Mouse (Mus musculus) thymus, postnatal 14 days (tissue): ENCODE measurements around the gene Slc39a11.
A peak's percentile ranks its signal among the peaks of the same experiment; 100 is the strongest.
"Not testable (repeated sequence)": the region's sequence is repeated elsewhere in the genome, so short reads cannot be mapped to it uniquely, and the experiment has no call there.

ENCODE experiments used
- DNase-seq: peaks from one replicate; pipeline ENCODE4 v3.0.0; 2021

Slc39a11 gene

DNA sequence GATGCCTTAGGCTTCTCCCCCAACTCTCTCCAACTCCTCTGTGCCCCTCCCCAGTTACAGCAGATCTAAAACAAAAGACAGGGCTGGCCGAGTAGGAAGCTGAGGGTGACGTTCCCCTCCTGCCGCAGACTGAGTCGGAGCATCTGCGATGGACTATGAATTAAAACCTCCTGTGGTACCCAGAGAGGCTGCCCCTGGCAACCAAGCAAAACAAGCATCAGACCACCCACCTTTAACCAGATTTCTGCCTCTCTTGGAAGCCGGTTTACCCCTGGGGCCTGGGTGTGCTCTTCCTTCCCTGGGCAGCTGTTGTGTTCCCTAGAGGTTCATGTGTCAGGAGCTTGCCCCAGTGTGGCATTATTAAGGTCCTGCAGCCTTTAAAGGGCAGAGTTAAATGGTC is 63.5 kb downstream of the Slc39a11 start:
- no peak for DNase-seq

DNA sequence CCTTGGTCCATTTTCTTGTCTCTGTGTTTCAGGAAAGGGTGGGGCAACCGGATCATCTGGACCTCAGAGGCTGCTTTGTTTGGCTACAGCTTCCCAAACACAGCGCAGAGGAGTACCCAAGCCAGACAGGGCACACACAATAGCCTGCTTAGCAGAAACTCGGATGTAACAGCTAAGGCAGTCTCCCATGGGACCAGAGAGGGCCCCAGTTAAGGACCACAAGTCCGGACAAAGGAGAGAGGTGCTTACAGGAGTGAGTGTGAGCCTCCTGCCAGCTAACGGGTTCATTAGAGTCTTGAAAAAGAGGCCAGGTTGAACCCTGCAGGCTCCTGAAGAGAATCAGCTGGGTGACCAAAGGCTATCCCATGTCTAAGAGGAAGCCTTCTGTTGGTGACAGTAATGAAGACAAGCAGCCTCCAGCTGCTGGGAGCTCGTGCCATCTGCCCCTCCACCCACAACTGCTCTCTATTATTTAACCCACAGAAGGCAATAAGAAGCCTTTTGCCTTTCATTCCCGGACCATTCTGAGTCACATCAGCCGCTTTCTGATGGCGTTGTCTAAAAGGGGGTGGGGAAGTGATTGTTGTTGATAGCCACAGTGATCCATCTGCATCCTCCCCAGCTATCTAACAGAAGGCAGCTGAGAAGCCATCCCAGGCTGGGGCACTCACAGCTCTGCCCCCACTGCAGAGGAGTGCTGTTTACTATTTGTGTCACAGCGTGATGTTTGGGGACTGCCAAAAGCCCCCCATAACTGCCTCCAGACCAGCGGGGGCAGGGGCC is 65.8 kb downstream of the Slc39a11 start:
- DNase-seq = no peak

DNA sequence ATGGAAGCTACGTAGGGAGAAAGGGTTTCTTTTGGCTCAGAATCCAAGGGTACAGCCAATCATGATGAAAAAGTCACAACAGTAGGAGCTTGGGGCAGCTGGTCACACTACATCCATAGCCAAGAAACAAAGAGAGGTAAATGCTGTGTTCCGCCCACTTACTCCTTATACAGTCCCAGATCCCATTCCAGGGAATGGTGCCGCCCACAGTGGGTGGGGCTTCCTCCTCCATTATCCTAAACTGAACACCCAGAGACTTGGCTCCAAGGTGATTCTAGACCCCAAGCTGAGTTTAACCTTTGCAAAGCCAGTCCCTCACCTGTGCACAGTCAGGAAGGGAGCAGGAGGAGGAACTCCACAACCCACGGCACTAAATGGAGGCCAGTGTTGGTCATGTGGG is 72.7 kb downstream of the Slc39a11 start:
- no peak for DNase-seq

DNA sequence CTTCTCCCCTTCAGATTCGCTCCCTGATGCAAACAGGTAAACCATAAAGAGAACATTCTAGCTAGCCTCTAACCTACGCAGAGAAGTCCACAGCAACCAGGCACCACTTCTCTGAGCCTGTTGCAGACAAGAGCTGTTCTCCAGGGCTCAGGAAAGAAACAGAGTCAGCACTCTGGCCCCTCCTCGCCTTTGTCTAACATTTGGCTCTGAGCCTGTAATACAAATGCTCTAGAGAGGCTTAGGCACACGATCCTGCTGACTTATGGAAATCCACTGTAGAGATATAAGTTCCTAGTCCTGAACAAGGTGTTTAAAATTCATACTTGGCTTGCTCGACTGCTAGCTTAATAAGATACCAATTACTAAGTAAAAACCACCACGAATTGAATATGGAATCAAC is 77.2 kb downstream of the Slc39a11 start:
- DNase-seq = no peak

DNA sequence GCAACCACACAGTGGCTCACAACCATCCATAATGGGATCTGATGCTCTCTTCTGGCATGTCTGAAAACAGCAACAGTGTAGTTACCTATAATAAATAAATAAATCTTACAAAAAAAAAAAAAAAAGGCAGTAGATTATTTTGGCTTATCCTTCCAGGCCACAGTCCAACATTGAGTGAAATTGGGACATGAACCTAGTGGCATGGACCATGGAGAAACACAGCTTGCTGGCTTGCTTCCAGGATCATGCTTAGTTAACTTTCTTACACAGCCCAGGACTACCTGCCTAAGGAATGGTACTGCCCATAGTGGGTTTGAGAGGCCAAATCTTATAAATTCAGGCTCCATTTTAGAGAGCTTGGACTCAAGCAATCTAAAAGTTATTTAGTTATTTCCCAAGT is 78.3 kb downstream of the Slc39a11 start:
- no peak for DNase-seq

DNA sequence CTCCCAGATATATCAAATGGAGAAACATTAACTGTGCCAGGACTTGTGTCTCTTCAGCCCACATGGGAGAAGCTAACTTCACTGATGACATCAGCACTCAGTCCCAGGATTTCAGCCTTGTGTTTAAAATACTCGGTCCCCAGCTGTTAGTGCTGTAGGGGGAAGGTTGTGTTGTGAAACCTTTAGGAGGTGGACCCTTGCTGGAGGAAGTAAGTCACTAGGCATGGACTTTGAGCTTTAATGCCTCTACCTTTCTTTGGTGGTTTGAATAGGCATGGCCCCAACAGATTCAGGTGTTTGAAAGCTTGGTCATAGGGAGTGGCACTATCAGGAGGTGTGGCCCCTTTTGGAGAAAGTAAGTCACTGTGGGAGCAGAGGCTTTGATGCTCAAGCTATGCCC is 80.9 kb downstream of the Slc39a11 start:
- no peak for DNase-seq

DNA sequence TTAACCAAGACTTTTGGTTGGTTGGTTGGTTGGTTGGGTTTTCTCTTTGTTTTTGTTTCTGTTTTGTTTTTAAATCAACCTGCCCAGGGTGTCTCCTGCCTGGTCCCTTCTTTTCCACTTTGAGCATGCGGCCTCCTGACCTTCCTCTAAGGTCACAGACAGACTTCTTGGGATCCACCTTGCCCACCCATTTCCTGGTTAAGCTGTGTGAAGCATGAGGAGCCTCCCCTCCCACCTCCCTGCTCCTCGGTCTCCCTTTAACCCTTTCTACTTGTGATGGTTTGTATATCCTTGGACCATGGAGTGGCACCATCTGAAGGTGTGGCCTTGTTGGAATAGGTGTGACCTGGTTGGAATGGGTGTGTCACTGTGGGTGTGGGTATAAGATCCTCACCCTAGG is 82.0 kb downstream of the Slc39a11 start:
- DNase-seq = not testable (repeated sequence)

DNA sequence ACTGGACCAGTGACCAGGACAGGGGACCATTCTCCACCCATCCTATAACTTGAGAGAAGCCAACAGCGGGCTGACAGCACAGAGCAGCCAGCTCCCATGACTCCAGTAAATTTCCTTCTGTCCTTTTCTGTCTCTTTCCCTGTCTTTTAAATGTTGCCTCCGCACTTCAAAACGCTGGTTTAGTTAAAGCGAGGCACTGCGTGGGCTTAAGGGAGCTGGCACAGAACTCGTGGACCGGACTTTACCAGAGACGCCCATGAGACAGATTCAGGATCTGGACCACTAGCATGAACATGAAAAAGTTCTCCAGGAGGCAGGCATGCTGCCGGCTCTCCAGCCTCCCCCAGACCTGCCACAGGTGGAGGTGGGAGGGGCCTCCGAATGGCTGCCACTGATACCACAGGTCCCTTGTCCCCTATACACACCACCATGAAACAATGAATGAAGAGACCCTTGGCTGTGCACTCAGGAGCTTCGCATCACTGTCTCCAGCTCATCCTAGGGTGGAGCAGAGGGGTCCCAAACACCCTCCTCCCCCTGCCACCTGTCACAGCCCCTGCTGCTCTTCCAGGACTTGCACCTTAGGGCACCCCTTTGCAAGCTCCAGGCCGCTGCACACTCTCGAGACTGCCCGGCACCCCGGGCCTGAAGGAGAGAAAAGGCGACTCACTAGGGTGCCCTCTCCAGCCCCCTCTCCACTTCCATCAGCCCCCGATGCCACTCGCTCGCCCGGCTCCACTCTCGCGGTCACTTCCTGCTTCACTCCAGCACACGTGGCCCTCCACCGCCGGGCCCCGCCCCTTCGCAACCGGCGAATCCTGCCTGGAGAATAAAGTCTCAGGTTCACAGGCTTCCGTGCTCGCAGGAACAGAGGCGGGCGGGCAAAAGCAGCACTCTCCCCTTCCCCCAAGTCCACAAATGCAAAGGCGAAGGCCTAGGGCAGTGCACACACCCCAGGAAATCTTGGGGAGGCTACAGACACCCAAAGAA is 84.6 kb downstream of the Slc39a11 start:
- DNase-seq = peak; percentile 90

DNA sequence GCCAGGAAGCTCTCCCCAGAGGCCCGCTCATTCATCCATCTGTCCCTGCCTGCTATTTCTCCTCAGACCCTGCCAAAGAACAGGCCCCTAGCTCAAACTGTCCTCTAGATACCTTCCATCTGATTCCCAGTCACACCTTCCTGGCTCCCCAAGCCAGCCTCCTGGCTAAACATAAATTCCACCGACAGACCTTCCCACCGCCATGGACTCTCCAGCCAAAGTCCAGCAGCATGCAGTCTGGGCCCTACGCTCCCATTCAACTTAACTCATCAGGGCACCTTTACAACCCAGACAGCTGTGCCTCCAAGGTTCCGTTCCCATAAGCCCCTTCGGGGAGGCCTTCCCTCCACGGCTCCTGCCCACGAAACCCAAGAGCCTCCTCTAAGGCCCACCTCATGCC is 87.6 kb downstream of the Slc39a11 start:
- DNase-seq = no peak

DNA sequence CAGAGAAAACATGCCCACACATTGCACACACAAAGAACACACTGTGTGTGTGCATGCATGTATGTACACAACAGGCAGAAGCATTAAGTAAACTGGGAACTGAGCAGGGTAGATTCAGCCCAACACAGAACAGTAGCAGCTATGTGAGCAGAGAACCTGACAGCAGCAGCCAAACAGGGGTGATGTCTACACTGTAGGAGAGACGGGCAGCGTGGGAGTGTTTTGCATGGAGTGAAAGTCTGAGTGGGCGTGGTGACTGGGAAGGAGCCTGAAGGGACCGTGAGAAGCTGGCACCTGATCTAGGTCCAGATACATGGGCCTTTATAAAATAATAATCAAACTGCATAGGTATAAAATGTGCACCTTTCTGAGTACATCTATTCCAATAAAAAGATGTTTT is 89.7 kb downstream of the Slc39a11 start:
- DNase-seq = no peak

DNA sequence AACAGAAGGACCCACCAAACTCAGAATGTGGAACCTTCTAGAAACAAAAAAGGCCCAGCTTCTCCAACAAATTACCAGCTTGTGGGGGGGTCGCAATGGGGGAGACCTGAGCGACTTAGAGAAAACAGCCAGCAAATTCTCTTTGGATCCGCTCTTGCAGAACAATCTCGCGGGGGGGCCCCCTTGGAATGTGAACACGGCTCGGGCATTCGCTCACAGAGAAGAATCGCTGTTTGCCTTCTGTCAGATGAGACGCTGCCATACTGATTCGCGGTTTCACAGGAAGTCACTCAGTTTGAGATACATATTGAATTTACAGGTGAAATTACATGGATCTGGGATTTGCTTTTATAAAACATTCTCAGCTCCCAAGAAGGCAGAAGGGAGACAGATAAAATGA is 91.4 kb downstream of the Slc39a11 start:
- DNase-seq = no peak

DNA sequence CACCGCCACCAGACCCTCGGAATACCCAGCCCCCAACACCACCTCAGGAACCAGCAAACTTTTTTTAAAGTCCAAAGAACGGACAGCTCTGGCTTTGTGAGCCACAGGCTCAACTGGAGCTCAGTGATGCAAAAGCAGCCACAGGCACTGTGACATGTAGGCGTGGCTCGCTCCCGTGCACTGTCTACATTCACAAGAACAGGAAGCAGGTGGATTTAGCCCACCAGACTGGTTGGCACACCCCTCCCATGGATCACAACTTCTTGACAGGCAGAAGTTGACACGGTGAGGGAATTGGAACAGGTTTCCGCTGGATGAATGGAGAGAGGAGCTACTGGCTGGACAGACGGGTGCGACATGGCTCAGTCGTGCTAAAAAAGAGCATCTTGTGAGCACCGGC is 93.7 kb downstream of the Slc39a11 start:
- DNase-seq = peak; percentile 57

DNA sequence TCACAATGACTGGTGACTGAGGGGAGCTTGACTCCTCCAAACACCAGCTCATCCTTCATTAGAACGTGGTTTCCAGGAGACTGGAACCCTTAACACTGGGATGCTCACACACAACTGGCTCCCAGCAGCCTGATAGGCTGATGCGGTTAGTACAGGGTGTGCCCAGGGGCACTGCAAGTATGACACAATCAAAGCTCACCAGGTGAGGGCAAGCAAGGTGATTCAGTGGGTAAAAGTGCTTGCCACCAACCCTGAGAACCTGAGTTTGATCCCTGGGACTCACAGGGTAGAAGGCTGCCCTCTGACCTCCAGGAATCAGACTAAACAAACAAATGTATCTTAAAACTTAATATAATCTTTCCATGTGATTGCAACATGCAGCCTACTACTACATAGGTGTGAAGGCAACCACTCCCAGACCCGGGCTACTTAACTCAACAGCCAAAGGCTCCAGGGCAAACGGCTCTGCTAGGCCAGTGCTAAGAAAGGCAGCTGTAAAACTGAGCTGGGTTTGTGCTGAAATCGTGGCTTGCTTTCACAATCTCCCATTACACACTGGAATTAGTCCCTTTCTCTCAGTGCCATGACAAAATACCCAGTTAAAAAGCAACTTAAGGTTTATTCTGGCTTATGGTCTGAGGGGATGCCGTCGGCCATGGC is 95.0 kb downstream of the Slc39a11 start:
- no peak for DNase-seq

DNA sequence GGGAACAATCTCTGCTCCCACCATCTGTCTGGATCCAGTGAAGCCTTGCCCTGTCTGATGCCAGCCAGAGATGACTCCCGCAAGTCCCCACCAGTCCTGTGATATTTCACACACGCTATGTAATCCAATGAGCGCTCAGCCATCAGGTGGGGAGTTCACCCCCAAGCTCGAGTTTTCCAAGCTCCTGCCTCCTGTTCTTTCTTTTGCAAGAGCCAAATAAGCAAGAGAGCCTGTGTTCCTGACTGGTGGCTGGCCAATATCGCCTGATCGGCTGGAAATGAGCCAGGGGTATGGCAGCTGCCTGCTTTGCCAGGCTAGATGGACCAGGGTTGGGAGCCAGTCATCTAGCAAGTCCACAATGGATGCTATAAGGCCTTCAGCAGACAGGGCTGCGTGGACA is 95.7 kb downstream of the Slc39a11 start:
- no peak for DNase-seq

DNA sequence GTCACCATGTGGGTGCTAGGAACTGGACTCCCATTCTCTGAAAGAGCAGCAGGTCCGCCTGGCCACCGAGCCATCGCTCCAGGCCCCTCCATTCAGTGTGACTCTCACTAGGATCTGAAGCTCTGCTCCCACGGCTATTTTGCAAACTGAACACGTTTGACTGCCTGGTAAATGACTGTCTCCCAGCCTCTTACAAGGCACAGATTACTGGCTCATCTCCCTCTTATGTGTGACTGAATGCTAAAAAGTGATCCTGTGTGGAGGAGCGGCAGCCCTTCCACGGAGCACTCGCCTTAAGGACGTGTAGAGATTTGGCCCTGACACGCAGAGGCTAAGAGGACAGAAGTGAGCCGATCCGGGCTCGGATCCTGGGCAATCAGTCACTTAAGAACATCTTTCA is 96.3 kb downstream of the Slc39a11 start:
- DNase-seq = no peak

DNA sequence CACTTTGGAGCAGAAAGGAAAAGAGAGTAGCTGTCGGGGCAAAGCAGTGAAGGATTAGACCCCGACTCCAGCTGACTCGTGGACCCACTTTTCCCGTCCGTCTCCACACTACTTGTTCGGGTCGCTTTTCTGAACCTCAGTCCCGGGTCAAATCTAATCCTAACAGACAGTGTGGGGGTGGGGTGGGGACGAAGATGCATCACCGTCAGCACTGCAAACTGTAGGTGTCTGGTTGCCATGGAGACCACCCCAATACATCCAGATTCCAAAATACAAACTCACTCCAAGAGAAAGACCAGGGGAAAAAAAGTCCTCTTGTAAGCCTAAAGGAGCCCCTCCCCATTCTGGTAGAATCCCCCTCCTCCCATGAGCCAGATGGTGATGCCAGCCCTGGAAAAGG is 97.3 kb downstream of the Slc39a11 start:
- no peak for DNase-seq

DNA sequence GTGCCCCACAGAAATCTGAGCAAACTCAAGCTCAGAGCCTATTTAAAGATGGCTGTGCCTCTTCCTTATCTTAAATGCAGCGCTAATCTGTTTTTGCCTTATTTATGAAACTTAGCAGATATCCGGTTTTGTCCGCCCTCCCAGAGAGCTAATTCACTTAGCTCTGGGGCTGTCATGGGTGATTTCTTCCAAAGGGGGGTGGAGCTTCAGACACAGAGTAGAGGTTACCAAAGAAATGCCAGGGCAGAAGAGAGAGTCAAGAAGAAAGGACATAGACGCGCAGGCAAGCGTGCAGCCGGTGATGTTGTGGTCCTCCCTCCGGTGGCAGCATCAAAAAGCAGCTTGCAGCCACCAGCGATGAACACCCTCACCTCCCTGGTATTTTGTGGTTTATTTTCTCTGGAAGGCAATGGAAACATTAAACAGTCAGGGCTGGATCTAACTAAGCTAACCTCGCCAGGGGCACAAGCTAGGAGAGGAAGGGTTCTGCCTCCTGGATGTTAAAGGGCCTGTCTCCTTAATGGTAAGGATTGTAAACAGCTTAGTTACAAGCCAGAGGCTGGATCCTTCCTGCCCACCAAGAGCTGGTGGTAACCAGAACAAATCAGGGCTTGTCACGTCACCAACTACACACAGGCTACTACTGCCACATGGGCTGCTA is 103.5 kb downstream of the Slc39a11 start:
- no peak for DNase-seq

DNA sequence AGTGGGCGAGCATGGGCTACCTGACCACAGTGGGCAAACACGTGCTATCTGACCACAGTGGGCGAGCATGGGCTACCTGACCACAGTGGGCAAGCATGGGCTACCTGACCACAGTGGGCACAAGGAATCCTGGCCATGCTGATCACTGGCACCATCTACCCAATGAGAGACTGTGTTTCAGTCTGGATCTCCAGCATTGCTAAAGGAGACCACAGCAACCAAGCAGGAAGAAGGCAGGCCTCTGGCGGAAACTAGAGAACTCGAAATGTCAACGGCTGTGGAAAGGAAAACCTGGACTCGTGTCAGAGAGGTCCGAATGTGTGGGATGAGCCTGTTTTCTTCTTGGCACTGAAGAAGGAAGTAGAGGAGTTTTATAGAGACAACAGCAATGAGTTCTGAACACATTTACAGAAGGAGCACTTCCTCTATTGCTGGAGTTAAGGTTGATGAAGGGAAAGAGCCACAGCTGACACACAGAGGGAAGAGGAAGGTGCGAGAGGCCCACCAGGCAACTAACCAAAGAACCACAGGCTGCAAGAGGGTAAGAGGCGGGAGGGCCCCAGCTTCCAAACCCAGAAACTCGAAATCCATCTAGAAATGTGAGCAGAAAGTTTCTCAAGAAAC is 105.8 kb downstream of the Slc39a11 start:
- peak; percentile 19 for DNase-seq

DNA sequence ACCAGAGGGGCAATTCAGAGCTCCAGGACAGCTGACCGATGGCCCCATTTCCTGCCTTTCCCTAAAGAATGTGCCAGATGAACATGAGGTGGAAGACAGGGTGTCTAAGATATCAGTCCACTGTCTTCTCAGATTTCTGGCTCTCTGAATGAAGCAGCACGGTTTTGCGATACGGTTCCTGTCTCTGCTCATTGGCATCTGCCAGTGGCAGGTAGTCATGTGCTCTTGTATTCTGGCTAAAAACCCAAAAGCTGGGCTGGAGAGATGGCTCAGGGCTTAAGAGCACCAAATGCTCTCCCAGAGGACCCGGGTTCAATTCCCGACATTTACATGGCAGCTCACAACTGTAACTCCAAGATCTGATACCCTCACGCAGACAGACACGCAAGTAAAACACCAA is 108.8 kb downstream of the Slc39a11 start:
- DNase-seq = no peak

DNA sequence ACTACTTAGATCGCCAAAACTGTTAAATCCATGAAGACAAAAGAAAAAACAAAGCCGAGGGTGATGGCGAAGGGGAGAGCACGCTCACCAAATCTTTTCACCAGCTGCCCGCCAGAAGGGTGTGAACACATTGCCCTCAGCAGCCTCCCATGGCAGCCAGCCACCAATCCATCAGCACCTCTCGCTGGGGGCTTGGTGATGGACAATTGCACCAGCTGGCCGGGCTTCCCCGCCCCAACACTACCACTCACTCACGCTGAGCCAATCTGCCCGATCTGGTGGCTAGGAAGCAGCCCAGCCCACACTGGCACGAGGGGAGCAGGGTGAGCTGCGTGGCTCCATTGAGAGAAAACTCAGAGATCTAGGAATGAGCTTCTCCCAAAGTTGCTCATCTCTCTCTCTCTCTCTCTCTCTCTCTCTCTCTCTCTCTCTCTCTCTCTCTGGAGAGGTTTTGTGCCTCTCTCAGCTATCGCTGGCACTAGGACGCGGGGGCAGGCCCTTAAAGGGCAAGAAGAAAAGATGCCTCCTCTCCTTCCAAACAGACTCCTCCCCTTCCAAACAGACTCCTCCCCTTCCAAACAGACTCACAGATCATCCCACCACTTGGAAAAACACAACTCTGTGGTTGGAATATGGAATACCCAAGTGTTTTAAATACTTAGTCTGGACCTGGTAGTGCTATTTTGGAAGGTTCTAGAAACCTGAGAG is 110.2 kb downstream of the Slc39a11 start:
- DNase-seq = no peak

DNA sequence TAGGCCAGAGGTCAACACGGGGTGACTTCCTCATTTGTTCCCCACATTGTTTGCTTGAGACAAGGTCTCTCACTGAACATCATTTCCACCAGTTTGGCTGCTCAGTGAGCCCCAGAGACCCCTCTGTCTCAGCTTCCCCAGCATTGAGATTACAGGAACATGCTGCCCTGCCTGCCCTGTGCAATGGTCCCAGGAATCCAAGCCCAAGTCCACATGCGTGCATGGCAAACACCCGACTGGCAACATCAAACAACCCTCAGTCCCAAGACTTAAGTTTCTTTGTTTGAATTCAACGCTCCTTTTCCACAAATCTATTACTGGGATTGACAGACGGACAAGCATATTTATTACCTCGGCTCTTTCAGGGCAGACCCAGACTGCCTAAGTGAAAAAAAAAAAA is 110.8 kb downstream of the Slc39a11 start:
- no peak for DNase-seq

DNA sequence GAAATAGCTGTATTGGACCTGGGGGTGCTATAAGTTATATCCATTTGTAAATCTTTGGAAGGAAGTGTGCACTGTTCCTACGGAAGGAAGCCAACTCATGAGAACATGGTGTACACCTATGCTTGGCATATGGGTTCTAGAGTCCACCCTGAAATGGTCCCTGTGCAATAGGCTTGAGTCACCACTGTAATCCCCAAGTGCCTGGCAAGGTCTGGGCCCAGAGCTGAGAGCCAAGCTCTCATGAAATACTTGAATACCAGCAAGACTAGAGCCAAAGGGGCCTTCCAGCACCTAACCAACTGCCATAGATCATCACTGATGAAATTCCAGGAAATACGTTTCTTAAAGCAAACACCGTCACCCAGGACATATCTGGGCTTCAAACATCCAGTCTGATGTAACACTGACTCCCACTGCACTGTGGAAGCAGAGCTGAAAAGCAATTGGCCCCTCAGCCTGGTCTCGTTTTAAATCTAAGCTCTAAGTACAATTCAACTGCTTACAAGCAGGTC is 111.4 kb downstream of the Slc39a11 start:
- DNase-seq = no peak
